Mouse (Mus musculus): Measurements from ENCODE around the gene Adgrg5.

GRCm38 (mm10) chr8:94992534-94992933 is 69.0 kb downstream of the Adgrg5 start:
- TF ChIP-seq POLR2A (IDR thresholded peaks at IDR 0.05; ENCODE audit: insufficient read length, low read depth), result no peak
- TF ChIP-seq POLR2AphosphoS2 (IDR thresholded peaks at IDR 0.05; ENCODE audit: insufficient read length, low read depth), result no peak
- TF ChIP-seq SRF (IDR thresholded peaks at IDR 0.05; ENCODE audit: control insufficient read depth, insufficient read length, low read depth), result no peak
- TF ChIP-seq MAX (IDR thresholded peaks at IDR 0.05; ENCODE audit: low read depth), result no peak
- TF ChIP-seq USF1 (IDR thresholded peaks at IDR 0.05; ENCODE audit: low read depth), result no peak
- no peak for TF ChIP-seq E2F4 (IDR thresholded peaks at IDR 0.05; ENCODE audit: insufficient read depth)
- no peak for TF ChIP-seq CEBPB (IDR thresholded peaks at IDR 0.05; ENCODE audit: insufficient read depth, poor library complexity, severe bottlenecking)
- TF ChIP-seq TCF3 (IDR thresholded peaks at IDR 0.05; ENCODE audit: insufficient read length, low read depth), result no peak
- no peak for TF ChIP-seq MYOD1 (IDR thresholded peaks at IDR 0.05; ENCODE audit: control insufficient read depth in 1 of 3, insufficient read length in 2 of 3, low read depth in 2 of 3)
- no peak for TF ChIP-seq TCF12 (IDR thresholded peaks at IDR 0.05; ENCODE audit: insufficient read depth, poor library complexity, severe bottlenecking)
- TF ChIP-seq MYOG (IDR thresholded peaks at IDR 0.05; ENCODE audit: control insufficient read depth in 1 of 3, insufficient read depth in 1 of 3, insufficient read length in 2 of 3, low read depth in 2 of 3), result peak in 1 of 3 experiments; percentile 26
